Mouse (Mus musculus) liver (tissue): ENCODE results near the gene Gpr39.

Experiments used
- DNase-seq: peaks from one replicate; pipeline ENCODE4 v3.0.0-alpha.2; 2020; ENCODE audit warnings: mixed read lengths

Gene Gpr39

GRCm38 (mm10) chr1:125813141-125813782 is 136.5 kb downstream of the Gpr39 start:
- no peak for DNase-seq

GRCm38 (mm10) chr1:125821101-125821500 is 144.3 kb downstream of the Gpr39 start:
- DNase-seq, result no peak

GRCm38 (mm10) chr1:125823611-125824010 is 146.8 kb downstream of the Gpr39 start:
- DNase-seq, result no peak

- peak; percentile 41 for DNase-seq
These were observed 160.7 kb downstream of the Gpr39 start for GRCm38 (mm10) chr1:125837507-125837906.

- DNase-seq, result no peak
These were observed 163.1 kb downstream of the Gpr39 start for GRCm38 (mm10) chr1:125839746-125840392.

GRCm38 (mm10) chr1:125854646-125855045 is 177.9 kb downstream of the Gpr39 start:
- no peak for DNase-seq

- DNase-seq, result no peak
These were observed 181.8 kb downstream of the Gpr39 start for GRCm38 (mm10) chr1:125858631-125859030.

- no peak for DNase-seq
These were observed 193.3 kb downstream of the Gpr39 start for GRCm38 (mm10) chr1:125870056-125870455.

- DNase-seq, result no peak
These were observed 216.4 kb downstream of the Gpr39 start for GRCm38 (mm10) chr1:125893158-125893557.

GRCm38 (mm10) chr1:125910211-125910870 is 233.5 kb downstream of the Gpr39 start:
- peak; percentile 27 for DNase-seq

- DNase-seq, result no peak
These were observed 234.1 kb downstream of the Gpr39 start for GRCm38 (mm10) chr1:125910871-125911265.

GRCm38 (mm10) chr1:125911337-125911900 is 234.6 kb downstream of the Gpr39 start:
- DNase-seq, result peak; percentile 6

- DNase-seq, result peak; percentile 9
These were observed 235.2 kb downstream of the Gpr39 start for GRCm38 (mm10) chr1:125911901-125912445.

- no peak for DNase-seq
These were observed 236.1 kb downstream of the Gpr39 start, which contains the start of gene Lypd1 for GRCm38 (mm10) chr1:125912601-125913600. Gene Lypd1 (minus strand): TSS chr1:125913101.

GRCm38 (mm10) chr1:125920696-125921095 is 243.9 kb downstream of the Gpr39 start:
- DNase-seq, result no peak

GRCm38 (mm10) chr1:125923062-125923461 is 246.3 kb downstream of the Gpr39 start:
- DNase-seq, result no peak
